Mouse (Mus musculus) brain, embryonic 14.5 days (tissue): Measurements from ENCODE around the gene Pak6. TPM values are rescaled to one million over a fixed set of nuclear protein-coding genes. Genes with fewer than 3 reads are reported as not detected.

ENCODE experiments used
- DNase-seq: peaks from one replicate; pipeline ENCODE4 v3.0.0-alpha.2; 2011; ENCODE audit warnings: low read depth
- CTCF ChIP-seq: fragments of 200-500 bp; IDR thresholded peaks from 2 replicates; pipeline ENCODE4 v1.5.1; 2012; ENCODE audit warnings: inconsistent platforms, mild to moderate bottlenecking, moderate library complexity, borderline replicate concordance; ENCODE audit not compliant: insufficient read depth, insufficient read length; ENCODE audit errors: extremely low read depth
- POLR2A ChIP-seq: fragments of 200-500 bp; IDR thresholded peaks from 2 replicates; pipeline ENCODE4 v1.6.1; 2012; ENCODE audit warnings: mild to moderate bottlenecking, inconsistent platforms, borderline replicate concordance; ENCODE audit not compliant: poor library complexity, insufficient read depth, insufficient read length, severe bottlenecking; ENCODE audit errors: extremely low read depth
- polyA plus RNA-seq: library from polyadenylated mRNA; depleted of rRNA; stranded (reverse); fragments of >200 nt; gene quantifications from 2 replicates; pipeline ENCODE4 v1.2.3, GENCODE M21; 2012

Pak6 gene
- polyA plus RNA-seq, 1 experiment, result 41.3 TPM

DNA sequence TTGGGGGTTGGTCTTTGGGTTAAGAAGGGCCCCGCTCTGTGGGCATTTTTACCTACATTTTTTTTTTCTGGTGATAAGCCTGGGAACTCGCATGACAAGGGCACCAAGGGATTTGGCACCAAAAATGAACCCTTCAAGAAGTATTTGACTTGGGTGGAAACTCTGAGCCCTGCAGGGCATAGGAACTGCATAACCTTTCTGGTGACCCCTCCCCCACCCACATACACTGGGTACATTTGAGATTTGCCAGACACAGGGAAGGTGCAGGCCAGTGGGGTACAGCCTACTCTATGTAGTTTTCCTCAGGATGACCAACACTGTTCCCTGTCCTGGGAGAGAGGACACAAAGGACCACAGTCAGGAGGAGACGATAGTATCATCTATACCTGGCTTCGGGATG, 2.5 kb downstream of the Pak6 start:
- TF ChIP-seq CTCF (no peak), POLR2A (no peak)
- DNase-seq, result no peak

DNA sequence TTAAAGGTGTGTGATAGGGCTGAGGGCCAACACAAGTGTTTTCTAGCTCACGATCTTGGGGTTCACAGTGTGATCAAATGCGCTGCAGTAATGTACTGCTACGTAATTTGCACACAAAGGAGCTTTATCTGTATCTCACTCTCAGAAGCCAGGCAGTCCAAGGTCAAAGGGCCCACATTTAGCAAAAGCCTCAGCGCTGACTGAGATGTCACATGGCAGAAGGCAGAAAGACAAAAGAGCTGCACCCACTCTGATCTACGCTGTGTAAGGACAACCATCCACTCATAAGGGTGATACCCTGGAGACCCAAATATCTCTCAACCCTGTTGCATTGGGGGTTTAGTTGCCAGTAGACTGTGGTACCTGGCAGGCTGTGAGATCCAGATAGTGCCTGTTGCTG, 4.1 kb downstream of the Pak6 start:
- TF ChIP-seq CTCF (no peak), POLR2A (no peak)
- no peak for DNase-seq

DNA sequence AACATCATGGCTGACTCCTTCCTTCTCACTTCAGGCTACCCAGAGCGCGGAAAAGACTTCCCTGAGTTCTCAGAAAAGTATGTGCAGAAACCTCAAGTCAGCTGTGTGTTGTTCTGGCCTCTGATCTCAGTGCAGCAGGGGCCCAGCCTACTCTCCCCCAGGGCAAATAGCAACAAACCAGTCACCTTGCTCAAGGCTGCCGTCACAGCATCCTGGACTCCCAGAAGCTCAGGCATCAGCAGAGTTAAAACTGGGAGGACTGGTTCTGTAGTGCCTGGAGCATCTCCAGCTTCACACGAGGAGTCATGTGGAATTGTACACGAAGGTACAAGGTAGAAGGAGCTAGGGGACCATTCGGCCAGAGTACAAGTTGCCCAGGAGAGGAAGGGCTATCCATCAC, 6.1 kb downstream of the Pak6 start:
- no peak for DNase-seq
- TF ChIP-seq POLR2A, result no peak
- no peak for TF ChIP-seq CTCF

DNA sequence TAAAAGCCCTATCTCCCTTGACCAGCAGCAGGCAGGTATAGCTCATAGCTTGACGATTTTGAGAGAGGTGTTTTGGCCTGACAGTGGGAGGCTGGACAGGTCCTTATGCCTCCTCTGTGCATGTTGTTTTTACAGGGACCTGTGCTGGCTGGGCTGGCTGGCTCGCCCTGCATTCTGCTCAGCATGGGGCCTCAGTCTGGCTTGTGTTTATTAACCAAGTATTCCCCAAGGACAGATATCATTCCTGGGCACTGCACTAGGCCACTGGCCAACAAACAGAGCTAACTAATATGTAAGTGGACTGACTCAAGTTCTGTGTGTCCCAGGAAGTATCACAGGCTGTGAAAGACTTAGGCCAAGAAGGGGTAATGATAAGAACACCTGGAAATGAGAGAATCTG, 6.7 kb downstream of the Pak6 start:
- no peak for DNase-seq
- TF ChIP-seq POLR2A (no peak), CTCF (no peak)

DNA sequence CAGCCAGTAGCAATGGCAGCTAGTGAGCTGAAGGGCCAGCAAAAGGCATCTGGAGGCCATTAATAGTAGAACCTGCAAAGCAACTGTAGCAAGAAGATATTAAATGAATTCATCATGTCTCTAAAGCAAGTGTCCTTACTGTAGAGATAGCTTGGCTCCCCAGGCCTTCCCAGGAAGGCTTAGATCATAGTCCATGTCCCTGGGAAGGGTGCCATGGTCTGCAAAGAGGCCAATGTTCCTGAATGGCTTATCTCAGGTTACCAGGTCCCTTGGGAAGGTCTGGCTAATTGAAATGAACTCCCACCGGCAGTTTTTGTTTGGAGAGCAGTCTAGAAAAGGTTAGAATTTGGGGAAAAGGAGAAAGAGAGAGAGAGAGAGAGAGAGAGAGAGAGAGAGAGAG, 8.6 kb downstream of the Pak6 start:
- no peak for DNase-seq
- TF ChIP-seq POLR2A (no peak), CTCF (no peak)

DNA sequence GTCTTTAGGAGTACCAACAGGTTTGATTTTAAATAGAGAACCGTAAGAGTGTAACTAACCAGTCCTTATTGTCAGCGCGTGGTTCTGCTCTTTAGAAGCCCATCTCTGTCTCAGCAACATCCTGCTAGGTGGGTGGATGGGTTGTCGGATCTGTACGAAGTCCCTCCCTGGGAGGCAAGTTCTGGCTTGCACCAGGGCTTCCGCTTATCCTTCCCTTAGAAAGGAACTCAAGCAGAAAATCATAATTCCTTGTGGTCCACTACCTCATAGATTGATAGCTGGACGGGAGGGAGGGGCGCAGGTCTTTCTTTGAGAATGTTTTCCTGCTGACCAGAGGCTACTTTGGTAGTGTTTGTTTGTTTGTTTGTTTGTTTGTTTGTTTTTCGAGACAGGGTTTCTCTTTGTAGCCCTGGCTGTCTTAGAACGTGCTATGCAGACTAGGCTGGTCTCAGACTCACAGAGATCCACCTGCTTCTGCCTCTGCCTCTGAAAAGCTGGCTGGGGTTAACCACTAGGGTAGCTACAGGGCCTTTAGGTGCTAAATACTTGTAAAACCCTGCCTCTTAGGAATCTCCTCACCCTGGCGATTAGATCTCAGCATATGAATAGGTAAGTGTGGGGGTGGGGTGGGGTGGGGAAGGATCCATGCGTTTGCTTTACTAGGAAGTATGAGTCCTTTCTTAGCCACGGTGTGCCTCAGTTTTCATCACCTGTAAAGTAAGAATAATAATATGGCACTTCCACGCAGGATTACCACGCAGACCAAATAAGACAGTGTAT, 10.8 kb downstream of the Pak6 start:
- TF ChIP-seq POLR2A (no peak), CTCF (no peak)
- no peak for DNase-seq

DNA sequence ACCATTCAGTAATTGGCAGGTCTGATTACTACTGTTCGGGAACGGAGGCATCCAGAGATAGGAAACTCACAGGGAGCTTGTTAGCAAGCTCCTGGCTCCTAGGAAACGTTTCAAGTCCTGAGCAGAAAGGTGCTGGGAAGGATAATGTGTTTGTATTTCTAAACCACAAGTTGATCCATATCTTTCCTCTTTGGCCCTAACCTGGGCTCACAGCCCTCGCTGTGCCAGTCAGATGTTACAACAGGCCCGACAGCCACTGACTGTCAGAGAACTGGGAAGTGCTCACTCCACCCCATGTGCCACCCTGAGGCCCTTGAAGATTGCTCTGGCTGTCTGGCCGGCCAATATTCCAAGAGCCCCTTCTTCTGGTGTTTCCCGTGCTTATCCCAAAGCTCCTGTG, 11.4 kb downstream of the Pak6 start:
- TF ChIP-seq CTCF (no peak), POLR2A (no peak)
- no peak for DNase-seq

DNA sequence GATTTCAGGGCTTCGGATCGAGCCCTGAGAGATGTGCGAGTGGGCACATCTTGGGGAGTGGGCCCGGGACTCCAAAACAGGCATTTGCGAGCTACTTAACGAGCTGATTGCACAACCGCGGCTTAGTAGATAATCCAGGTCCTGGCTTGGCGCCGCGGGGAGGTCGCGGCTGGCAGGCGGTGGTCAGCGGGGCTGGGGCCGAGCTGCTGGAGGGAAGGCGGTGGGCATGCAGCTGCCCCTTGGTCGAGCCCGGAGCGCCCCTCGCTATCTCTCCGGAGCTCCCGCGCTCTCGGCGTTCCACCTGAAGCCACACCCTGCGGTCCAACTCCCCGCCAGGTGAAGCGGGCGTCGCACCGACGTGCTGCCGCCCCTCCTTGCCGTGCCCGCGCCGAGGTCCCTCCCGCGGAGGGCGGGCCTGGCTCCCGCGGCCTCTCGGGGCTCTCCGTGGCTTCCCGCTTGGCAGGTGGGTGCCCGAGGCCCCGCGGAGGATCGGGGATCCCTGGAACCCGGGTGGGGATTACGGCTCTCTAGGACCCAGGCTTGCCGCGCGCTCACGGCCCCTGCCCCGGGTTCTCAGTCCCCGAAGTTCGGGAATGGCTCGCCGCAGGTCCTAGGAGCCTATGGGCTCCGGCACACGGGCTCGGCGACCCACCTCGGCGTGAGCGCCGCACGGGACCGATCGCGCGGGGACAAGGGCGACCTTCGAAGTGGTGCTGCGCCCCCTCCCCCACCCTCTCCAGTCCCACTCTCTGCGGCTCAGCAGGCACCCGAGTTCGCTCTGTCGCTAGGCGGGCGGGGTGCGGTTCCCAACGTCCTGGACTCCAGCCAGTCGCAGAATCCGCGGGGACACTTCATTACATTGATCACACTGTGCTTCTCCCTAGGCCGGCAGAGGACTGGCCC, 14.0 kb downstream of the Pak6 start:
- TF ChIP-seq CTCF (no peak), POLR2A (no peak)

DNA sequence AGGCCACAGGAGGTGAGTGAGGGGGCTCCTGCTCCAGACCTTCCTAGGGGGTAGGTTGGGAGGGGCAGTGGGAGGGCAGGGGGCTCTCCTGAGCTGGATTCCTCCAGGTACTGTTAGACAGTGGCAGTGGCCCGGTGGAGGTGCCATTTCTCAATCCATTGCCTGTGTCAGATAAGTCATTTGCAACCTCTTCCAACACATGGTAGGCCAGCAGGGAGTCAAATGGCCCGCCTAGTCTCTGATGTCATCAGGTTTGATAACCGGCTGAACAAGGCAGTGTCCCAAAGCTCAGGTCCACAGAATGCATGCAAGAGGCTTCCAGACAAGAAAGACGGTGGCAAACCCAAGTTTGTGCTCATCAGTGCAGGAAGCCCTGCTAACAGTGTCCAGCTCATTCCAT, 14.7 kb downstream of the Pak6 start:
- DNase-seq, result no peak
- TF ChIP-seq POLR2A (no peak), CTCF (no peak)

More for the DNA sequence above, 14.0 kb downstream of the Pak6 start:
- peak; percentile 25 for DNase-seq

DNA sequence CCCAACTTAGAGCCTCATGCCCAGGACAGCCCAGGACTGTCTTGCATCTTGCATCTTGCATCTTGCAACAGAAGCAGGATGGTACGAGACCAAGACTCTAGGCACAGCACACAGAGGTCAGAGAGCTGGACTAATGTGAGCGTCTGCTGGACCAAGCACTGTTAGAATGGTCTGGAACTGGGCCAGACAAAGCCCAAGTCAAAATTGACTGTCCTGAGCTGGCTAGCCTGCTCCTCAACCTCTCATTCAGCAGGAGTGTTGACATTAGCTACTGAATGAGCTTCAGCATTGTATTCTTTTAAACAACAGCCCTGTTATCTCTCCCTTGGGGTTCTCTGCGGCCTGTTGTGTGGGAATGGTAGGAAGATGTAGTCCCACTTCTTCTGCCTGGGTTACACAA, 16.5 kb downstream of the Pak6 start:
- no peak for TF ChIP-seq POLR2A
- TF ChIP-seq CTCF, result no peak
- DNase-seq, result no peak

DNA sequence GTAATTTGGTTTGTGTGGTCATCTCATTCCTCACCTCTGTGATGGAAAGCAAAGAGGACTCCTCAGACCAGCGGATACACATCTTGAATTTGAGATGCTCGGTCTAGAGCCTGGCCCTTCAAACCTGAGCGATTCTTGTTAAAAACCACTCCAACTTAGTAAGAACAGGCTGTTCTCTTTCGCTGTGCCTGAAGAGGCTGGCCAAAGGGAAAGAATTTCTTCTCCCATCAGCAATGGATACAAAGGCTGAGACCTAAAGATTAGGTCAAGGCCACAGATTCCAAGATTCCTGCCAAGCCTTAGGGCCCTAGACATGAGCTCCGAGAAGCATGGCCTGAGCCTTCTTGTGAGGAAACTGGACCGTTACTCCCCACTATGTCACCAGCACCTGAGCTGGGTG, 17.8 kb downstream of the Pak6 start:
- no peak for TF ChIP-seq POLR2A
- TF ChIP-seq CTCF, result no peak
- no peak for DNase-seq

DNA sequence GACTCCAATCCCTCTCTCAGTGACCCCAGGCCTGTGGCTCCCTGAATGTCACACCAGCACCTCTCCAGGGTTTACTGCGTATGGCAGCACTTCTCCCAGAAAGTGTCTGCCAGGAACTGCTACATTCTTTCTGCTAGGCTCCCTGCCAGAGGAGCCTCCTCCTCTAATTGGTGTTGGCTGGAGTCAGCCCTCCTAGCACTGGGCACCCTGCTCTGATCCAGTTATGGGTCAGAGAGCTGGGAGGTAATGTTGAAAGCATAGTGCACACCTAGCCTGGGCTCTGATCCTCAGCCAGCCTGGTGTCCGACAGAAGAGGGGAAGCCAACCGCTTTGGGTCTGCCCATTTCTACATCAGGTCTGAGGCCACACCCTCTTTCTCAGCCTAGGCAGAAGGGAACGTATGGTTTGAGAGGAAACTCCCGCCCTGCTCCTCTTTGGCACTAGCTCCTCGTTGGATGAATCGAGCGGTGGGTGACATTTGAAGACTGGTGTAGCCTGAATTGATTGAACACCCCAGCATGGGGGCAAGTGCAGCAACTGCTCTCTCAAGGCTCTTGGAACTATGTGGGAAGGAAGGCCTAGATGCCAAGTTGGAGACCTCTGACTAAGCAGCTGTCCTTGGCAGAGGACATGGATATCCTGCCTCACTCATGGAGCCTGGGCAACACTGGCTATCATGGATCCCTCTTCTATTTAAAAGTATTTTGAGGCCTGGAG, 19.6 kb downstream of the Pak6 start:
- TF ChIP-seq POLR2A (no peak), CTCF (no peak)
- DNase-seq, result no peak
